Mouse (Mus musculus) thymus, postnatal 0 days (tissue): Measurements from ENCODE around the gene Serpini2. TPM values are rescaled to one million over a fixed set of nuclear protein-coding genes. Genes with fewer than 3 reads are reported as not detected.
A peak's percentile ranks its signal among the peaks of the same experiment; 100 is the strongest.
"Not testable (repeated sequence)": the region's sequence is repeated elsewhere in the genome, so short reads cannot be mapped to it uniquely, and the experiment has no call there.

ENCODE experiments used
- DNase-seq: peaks from one replicate; pipeline ENCODE4 v3.0.0-alpha.2; 2015; ENCODE audit warnings: low spot score
- polyA plus RNA-seq: library from polyadenylated mRNA; unstranded; fragments of >200 nt; fragmentation: Nextera tagmentation; extraction: Ambion mirVana; gene quantifications from 2 replicates; pipeline ENCODE4 v1.2.1, GENCODE M21; 2015

The Serpini2 gene
- not detected in 2 replicates for polyA plus RNA-seq

DNA sequence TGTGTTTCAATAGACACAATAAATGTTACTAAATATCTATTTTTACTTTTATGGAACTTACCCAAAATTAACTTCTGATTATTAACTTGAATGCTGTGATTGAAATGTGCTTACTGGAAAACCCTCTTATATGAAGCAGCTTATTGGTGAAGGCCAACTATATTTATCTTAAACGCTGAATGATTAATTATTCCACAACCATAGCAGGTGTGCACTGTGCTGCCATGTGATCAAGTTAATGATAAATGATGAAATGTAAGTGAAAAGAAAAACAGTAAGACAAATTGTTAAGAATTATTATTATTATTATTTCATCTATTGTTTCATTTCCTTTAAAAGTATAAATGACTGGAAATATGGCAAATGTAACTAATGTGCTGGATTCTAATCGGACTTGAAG, at the start of gene Serpini2:
Gene Serpini2 (minus strand): TSS at position 101 of the 400 bp plus-strand sequence.
- no peak for DNase-seq

DNA sequence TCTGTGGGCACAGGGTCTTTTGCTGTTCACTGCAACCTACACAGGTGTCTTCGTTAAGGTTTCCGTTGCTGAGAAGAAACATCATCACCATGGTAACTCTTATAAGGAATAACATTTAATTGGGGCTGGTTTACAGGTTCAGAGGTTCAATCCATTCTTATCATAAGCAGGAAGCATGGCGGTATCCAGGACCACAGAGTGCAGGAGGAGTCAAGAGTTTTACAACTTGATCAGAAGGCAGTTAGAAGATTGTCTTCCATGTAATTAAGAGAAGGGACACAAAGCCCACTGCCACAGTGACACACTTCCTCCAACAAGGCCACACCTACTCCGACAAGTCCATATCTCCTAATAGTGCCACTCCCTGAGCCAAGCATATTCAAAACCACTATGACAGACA, 39.0 kb upstream of the Serpini2 start:
- no peak for DNase-seq

DNA sequence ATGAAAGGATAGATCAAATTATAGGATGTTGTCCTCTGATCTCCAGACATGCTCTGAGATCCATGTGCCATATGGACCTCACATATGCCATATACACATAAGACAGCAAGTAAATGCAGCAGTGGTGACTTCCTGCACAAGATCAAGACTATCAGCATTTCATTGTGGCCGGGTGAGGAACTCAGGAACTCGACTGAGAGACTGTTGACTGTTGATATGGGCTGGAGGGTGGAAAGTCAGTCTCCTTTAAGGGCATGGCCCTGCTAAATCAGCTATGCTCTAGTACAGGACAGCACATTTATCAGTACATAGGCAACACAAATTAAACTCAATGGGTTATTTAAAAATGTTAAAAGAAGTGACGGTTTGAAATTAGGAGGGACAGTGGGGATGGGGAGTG, 38.4 kb upstream of the Serpini2 start:
- DNase-seq: no peak

DNA sequence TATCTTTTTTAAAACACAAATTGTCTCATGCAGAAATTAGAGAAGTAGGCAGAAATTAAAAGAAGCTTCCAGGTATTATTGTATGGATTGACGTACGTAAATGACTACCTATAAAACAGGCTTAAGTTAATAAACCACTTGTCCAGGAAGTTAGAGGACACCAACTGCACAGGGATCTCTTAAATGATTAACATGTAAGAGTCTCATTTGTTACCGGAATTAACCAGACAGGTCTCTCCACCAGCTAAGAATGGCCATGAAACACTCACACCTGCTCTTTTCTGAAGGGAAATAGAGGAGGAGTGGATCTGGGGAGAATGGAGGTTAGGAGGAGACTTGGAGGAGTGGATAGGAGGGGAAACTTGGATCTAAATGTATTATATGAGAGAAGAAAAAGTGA, 35.7 kb upstream of the Serpini2 start:
- DNase-seq: no peak

DNA sequence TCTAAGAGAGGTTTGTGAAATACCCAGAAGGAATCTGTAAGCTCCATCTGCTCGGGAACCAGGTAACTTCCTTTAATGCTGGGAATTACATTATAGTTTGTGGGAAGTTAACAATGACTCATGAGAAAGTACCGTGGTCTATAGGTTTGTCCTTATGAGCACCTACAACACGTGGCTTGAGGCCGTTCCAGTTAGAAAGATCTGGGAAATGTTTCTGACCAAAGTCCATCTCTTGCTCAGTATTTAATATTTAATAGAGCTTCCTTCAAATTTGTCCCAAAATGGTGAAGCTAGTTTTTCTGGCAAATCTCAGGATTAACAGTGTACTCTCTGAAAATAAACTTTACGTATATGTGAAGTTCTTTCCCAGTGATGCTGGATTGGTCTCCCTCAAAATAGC, 34.7 kb upstream of the Serpini2 start:
- DNase-seq: no peak

DNA sequence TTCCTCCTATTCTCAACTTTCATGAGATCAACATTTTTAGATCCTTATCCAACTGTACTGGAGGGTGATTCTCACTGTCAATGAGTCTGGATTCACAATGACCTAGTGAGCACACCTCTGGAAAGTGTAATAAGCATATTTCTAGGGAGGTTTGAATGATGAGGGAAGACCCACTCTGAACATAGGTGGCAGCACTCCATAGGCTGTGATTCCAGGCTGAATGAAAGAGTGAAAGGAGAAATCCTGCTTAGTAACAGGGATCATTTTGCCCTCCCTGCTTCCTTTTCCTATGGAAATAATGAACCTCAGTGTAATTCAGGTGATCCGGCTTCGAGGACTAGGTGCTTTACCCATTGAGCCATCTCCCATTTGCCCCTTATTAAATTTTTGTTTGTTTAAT, 31.2 kb upstream of the Serpini2 start:
- DNase-seq: no peak

DNA sequence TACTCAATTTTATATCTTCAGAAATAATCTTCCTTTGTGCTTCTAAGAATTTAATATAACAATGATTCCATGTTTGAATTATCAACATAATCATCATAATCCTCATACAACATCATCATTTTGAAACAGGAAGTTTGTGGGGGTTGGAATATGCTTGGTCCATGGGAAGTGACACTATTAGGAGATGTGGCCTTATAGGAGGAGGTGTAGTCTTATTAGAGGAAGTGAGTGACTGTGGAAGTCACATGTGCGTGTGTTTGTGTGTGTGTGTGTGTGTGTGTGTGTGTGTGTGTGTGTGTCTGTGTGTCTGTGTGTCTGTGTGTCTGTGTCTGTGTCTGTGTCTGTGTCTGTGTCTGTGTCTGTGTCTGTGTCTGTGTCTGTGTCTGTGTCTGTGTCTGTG, 29.6 kb upstream of the Serpini2 start:
- DNase-seq: not testable (repeated sequence)

DNA sequence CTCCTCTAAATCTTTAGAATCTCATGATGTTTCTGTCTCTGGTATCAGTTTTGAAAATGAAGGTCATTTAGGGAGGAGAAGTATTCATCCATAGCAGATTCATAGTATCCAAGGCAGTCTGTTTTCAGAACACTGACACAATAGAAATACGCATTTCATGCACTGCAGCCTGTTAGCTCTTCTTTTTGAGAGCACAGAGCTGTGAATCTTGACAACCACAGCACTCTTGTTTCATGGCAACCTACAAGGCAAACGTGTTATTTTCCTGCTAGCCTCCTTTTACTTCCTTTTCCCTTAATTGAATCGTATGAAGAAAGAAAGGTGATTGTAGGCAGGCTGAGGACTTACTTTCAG, 27.9 kb upstream of the Serpini2 start:
- no peak for DNase-seq

DNA sequence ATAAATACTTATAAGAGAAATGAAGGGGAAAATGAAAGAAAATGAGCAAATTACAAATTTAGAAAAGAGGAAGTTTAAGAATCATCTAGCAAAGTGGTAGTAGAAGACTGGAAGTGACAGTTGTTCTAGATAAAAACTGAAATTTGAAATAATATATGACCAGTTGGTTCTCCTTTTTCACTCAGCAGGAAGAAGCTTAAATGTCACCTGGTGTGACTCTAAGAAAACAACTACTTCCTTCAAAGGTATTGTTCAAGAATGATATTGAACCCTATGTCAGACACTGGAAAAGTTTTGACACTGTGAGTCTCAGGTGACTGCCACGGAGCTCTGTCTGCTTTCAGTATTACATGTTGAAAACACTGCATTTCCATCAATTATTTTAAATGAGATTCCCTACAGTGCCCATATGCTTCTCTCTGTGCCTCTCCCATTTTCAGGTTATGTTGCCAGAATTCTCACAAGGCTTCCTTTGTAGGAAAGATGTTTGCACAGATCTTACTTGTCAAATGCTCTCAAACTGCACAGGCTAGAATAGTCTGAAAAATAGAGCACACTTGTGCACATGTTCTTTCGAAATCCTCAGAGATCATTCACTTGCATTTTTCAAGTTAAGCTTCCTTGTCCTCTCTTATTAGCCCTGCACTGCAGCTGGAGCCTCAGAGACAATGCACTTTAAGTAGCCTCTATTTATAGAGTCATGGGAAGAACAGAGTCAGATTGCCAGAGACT, 27.3 kb upstream of the Serpini2 start:
- no peak for DNase-seq

DNA sequence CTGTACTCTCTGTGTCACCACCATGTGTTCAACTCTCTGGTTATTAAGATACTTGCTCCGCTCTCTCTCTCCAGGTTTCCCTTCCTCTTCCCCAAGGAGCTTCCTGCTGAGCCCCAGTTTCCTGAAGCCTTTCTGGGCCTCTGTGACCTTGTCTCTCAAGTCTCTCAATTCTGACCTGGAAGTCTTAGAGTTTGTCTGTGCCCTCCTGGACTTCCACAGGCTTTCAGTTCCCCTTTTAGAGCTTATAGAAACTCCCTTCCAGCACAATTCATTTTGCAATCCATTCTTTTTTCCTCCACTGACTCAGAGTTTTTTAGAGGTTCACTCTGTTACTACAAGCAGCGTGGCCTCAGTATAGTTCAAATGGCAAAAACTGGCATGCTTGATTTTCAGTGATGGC, 23.4 kb upstream of the Serpini2 start:
- no peak for DNase-seq

DNA sequence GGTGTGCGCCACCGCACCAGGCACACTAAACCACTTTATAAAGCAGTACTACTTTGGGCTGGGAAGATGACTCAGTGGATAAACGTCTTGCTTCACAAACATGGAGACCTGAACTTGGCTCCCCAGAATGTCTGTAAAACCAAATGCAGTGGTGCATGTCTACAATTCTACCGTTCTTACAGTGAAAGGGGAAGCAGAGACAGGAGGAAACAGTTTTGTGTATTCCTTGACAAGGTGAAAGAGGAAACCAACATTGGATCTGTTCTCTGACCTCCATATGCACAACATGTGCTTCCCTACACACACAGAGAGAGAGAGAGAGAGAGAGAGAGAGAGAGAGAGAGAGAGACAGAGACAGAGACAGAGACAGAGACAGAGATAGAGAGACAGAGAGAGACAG, 7.6 kb upstream of the Serpini2 start:
- no peak for DNase-seq

DNA sequence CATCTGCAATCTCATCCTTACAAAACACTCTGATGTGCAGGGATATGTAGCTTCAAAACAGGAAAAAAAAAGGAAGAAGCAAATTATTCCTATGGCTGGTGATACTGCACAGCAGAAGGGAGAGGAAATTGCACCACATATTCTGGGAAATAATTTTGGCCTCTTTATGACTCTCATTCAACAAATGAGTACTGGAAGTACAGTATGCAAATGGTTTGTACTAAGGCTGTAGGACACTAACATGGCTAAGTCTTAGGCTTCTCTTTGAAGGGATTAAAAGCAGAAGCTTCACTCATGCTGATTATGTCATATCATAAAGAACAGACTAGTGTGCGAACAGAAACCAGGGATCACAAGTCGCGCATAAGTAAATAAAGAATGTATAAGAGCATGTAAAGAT, 6.6 kb upstream of the Serpini2 start:
- no peak for DNase-seq

DNA sequence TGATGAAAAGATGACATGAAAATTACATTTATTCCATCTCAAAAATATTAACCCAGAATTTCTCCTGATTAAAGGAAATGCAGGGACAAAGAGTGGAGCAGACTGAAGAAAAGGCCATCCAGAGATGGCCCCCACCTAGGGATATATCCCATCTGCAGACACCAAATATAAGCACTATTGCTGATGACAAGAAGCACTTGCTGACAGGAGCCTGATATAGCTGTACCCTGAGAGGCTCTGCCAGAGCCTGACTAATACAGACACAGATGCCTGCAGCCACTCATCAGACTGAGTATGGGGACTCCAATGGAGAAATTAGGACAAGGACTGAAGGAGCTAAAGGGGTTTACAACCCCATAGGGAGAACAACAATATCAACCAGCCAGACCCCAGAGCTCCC, 5.2 kb upstream of the Serpini2 start:
- no peak for DNase-seq

DNA sequence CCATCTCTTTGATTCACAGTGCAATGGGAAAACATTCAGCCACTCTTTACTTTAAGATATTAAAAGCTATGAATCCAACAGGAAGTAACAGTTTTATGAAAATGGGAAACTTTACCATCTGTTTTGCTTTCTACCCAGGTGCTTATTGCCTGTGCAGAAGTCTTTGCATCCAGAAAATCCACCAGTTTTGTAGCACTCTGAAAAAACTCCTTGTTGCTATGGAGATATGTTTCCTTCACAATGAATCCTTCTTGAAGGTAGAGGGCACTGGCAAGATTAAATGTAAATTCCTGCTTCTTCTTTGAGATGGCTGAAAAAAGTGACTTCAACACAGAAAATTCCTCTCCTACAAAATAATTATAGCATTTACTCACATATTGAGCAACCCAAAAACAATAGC, 10.5 kb downstream of the Serpini2 start:
- DNase-seq: no peak

DNA sequence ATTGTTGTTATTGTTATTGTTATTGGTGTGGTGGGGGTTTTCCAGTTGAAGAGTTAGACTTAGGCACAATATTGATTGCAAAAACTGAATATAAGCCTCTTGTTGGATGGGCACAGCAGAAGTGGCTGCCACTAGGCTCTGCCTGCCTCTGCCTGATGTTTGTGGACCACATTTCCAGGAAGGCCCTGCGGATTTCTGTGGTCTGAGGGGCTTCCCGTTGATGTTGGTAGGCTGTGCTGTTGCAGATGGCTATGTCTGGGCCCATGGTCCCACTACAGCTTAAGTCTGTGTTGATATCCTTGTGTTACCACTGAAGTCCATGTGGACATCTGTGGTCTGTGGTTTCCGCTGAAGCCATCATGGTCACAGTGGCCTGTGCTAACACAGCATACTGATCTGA, 50.2 kb downstream of the Serpini2 start:
- DNase-seq: no peak

DNA sequence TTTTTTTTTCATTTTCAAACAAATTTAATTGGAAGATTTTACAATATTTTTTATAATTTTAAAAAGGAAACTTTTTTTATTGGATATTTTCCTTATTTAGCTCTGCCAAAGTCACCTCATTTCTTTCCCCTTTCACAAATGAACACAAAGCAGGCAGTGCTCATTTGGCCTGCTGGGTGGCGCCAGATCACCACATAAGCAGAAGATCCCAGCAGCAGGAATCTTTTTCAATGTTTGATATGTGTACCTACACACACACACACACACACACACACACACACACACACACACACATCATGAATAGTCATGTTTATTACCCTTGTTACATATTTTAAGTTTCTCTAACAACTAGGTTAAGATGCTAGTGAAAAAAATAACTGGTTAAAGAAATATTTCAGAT, 50.7 kb downstream of the Serpini2 start:
- DNase-seq: peak; percentile 9

DNA sequence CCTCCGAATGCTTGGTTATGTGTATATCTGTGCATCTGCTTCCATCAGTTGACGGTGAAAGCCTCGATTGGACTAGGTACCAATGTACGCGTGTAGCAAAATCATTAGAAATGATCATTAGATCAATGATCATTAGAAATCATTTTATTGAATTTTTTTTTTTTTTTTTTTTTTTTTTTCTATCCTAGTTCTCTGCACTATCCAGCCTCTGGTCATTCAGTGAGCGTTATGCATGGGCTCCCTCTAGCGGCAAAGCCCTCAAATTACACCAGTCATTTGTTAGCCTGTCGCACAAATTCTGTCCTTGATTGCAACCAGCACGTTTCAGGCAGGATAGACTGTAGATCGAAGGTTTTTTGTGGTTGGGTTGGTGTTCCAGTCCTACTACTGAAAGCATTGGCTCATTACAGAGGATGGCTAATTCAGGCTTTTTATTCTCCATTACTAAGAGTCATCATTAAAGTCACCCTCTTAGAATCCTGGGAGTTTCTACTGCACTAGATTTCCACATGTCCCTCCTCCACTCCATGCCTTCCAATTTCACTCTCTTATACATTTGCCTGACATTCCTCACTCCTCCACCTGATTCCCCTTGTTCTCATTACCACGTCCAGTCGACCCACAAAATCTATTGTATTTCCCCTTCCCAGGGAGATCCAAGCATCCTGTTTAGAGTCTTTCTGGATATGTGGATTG, 66.9 kb downstream of the Serpini2 start:
- DNase-seq: peak; percentile 43

Other genes starting within 250 kb of the Serpini2 start
- 0.05 TPM in 1 of 2 replicates, not detected in the other for gene Zbbx, start 105.0 kb downstream of the Serpini2 start, polyA plus RNA-seq
- gene Wdr49, start 212.1 kb upstream of the Serpini2 start, polyA plus RNA-seq: 0.08 TPM in 1 of 2 replicates, not detected in the other